Mouse (Mus musculus) left cerebral cortex, postnatal 10 days (tissue): Measurements from ENCODE around the gene Pheta1. TPM values are rescaled to one million over a fixed set of nuclear protein-coding genes. Genes with fewer than 3 reads are reported as not detected.

Experiments
- DNase-seq, 2 experiments: peaks; one replicate each; pipeline ENCODE4 v3.0.0; 2021 to 2022; ENCODE audit warnings: low spot score in 2 of 2, mixed read lengths in 1 of 2; ENCODE audit errors: extremely low spot score in 1 of 2
- intact Hi-C: fragments of 180-260 bp; cut with DNase I; formaldehyde crosslinking; loops from one replicate; pipeline ENCODE4 v1.15.1; 2025
- total RNA-seq, 2 experiments: library from RNA; stranded (reverse); gene quantifications; 2 replicates each; pipeline ENCODE4 v1.2.3; 2021

Pheta1 gene
- 10 to 100 TPM; 11.4 to 12.4 TPM for total RNA-seq

DNA sequence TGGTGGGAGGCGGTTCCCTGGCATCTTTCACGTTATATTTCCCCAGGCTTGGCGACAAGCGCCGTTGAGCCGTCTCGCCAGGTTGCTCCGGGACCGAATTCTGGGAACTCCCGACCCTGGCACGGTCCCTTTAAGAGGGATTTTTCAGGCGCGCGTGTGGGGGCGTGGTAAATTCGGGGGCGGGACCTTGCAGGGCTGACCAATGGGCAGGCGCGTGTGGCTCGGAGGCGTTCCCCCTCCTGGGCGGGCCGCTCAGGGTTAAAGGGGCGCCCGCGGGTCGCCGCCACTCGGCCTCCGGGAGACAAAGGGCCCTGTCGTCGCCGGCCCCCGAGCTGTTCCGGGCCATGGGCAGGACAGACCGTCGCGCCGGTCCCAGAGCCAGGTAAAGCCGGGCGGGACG lies at the start of gene Pheta1:
Pheta1 (plus strand) TSS at position 242 of the 400 bp plus-strand sequence.
- intact Hi-C loops = no loop called here
- DNase-seq = peak; percentile 89 to 95

DNA sequence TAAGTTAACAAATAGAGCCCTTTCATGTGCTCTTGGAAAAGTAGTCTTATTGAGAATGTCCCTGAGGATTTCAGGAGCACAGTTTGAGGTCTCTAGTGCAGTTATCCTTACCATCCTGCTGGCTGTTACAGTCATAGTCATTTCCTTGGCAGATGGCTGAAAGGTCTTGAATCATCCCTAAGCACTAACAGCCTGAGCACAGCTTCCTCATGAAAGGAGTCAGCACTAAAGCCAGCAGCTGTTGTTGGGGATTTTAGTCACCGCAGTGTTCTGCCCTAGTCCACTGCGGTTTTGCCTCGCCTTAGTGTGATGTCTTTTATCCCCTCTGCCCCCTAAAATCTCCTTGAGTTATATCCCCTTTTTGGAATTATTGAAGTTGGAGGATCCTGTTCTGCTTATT lies 41.6 kb upstream of the Pheta1 start:
- intact Hi-C loops = no loop called here
- DNase-seq = no peak

- DNase-seq = no peak
Measured at GRCm38 (mm10) chr5:121808202-121808601, 40.6 kb upstream of the Pheta1 start.

DNA sequence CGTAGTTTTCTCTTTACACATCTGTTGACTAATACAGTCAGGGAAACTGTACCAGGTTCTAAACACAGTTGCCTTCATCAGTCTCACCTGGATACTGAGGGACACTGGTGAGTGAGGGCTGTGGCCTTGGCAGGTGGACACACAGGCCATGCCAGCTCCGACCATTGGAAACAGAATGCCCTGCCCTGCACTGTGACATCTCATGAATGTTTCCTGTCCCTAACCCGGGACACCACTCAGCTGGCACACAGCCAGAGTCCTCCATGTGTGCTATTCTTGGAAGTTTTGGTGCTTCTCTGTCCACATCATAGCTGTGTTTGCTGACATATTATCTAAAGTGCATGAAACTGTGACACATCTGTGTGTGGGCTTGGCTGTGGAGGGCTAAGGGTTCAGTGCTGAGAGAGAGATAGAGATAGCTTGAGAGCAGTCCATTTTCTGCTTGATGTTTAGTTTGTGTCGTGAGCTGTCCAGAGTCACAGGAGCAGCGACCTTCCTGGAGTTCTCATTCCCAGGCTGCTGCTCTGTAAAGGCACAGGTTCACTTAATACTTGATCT lies 39.0 kb upstream of the Pheta1 start:
- DNase-seq = peak in 1 of 2 experiments; percentile 68
- intact Hi-C loops = no loop called here

More at GRCm38 (mm10) chr5:121808202-121808601, 40.6 kb upstream of the Pheta1 start:
- intact Hi-C loops = no loop called here

DNA sequence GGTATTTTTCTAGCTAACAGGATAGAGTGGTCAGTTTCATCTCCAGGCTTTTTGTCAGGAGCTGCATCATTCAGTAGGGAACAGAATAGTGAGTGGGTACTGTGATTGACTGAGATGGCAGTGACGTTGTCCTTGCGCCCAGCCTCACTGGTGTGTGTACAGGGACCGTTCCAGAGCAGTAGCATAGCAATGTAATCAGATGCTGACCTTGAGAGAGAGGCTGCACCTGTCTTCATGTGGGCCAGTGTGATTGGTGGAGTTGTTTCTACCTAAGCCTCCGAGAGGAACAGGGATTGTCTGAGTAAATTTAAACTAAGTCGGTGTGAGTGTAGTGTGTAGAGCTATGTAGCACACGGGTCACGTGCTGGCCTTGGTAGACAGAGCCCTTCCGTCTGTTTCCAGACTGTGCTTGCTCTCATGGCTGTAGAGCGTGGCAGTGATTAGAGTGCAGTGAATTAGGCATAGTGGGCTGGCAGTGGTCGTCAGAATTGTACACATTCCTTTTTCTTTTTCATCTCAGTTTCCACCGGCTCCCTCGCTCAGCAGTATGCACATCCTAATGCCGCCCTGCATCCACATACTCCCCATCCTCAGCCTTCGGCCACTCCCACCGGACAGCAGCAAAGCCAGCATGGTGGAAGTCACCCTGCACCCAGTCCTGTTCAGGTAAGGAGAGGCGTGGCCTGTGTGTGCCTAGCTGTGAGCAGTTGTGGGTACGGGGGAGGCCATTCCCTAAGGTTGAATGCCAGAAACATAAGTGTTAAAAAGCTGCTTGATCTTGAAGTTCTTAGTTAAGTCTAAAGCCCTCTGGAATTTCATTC lies 38.2 kb upstream of the Pheta1 start:
- intact Hi-C loops = no loop called here
- DNase-seq = peak in 1 of 2 experiments; percentile 31

- peak in 1 of 2 experiments; percentile 25 for DNase-seq
- intact Hi-C loops = no loop called here
Measured at GRCm38 (mm10) chr5:121811485-121811931, 37.3 kb upstream of the Pheta1 start.

DNA sequence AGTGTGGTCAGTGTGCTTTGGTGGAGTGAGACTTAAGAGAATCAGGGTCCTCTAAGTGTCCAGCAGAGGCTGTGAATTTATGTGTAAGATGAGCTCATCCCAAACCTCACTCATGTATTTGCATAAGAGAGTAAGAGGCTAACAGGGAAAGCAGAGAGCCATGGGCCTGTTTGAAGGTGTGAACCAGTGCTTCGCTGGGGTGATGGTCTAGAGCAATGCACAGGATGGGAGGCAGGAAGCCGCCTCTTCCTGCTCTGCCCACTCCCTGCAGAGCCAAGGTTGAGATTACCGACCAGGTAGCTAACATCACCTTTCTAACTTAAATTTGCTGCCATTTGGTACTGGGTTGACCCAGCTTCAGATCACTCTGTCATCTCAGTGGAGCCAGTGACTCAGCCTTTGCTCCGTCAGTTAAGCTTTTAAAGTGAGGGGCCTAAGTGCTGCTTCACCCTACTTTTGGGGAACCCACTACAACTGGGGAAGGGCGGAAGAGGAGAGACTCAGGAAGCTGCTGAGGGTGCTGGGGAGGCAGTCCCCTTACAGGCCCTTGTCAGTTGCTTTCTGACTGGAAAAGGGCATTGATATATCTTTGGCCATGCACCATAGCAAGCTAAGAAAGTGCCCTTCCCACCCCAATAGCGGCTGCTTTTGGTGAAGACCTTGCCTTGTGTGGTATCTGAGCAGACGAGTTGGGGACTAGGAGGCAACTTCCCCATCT lies 36.1 kb upstream of the Pheta1 start:
- no peak for DNase-seq
- intact Hi-C loops = no loop called here

GRCm38 (mm10) chr5:121813744-121814143 lies 35.0 kb upstream of the Pheta1 start:
- DNase-seq = no peak

GRCm38 (mm10) chr5:121815067-121815466 lies 33.7 kb upstream of the Pheta1 start:
- intact Hi-C loops = no loop called here
- peak in 1 of 2 experiments; percentile 75 for DNase-seq

More at GRCm38 (mm10) chr5:121813744-121814143, 35.0 kb upstream of the Pheta1 start:
- intact Hi-C loops = no loop called here

- DNase-seq = no peak
- intact Hi-C loops = no loop called here
Measured at GRCm38 (mm10) chr5:121815867-121816380, 32.9 kb upstream of the Pheta1 start.

- no peak for DNase-seq
- intact Hi-C loops = no loop called here
Measured at GRCm38 (mm10) chr5:121816611-121817010, 32.2 kb upstream of the Pheta1 start.

DNA sequence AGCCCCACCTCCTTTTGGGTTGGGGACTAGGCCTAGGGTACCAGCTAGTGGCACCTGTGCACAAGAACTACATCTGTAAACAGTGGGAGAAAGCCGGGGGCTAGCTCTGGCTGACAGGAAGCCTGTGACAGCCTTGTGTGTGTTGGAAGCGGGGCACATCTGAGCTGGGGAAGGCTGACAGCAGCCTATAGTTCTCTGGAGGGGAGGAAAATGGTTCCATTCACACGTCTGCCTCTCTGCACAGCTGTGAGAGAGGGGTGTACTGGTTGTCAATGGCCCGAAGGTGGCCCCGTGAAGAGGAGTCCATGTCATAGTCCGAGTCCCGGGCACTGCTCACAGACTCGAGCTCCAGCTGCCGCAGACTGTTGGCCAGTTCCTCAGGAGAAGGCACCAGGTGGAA lies 31.2 kb upstream of the Pheta1 start:
- intact Hi-C loops = no loop called here
- DNase-seq = peak in 1 of 2 experiments; percentile 26

DNA sequence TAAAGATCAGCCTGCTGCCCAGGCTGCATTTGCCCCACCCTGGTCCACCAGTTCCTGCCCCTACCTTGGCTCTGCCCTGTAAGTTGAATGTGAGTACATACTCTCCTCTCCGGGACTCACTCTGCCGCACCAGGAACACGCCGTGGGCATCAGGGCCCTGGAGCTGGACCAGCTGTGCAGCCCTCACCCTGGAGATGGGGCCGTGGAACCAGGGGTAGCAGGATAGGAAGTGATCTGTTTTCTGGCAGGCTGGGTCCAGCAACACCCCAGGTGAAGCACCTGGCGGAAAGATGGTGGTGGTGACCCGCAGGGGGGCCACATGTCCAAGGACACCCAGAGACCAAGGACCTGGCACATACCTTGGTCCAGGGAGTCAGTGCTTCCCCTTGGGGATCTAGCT lies 30.4 kb upstream of the Pheta1 start:
- intact Hi-C loops = no loop called here

DNA sequence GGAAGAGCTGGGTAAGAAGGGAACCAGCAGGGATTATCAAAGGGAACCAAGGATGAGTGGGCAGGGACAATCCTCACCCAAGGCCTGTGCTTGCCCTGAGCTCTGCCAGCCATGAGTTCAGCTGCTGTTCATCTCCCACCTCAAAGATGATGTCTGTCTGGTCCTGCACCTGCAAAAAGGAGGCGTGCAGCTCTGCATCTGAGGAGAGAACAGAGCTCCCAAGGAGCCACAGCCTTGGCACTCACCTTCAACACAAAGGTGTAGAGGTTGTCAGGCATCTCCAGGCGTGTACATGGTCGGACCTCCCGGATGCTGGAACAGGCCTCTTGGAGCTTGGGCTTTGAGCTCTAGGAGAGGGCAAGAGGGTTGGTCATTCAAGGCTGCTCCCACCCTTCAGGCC lies 29.9 kb upstream of the Pheta1 start:
- DNase-seq = no peak
- intact Hi-C loops = no loop called here

More for the DNA sequence above, 30.4 kb upstream of the Pheta1 start:
- DNase-seq = peak in 1 of 2 experiments; percentile 18

DNA sequence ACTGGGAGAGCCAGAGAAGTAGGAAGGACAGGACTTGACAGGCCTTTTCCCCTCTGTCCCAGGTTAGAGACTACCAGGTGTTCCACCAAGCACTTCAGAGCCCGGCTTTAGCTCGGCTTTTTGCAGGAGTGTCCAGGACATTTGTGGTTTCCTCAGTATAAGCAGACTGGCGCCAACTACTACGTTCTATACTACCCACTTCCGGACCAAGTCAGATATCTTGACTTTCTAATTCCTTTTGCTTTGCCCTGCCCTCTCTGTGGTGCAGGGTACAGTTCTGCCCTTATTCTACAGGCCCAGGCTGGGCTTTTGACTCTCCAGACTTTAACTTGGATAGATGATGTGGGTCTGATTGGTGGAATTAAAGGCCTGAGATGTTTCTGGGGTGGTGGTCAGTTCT lies 29.2 kb upstream of the Pheta1 start:
- no peak for DNase-seq
- intact Hi-C loops = no loop called here

DNA sequence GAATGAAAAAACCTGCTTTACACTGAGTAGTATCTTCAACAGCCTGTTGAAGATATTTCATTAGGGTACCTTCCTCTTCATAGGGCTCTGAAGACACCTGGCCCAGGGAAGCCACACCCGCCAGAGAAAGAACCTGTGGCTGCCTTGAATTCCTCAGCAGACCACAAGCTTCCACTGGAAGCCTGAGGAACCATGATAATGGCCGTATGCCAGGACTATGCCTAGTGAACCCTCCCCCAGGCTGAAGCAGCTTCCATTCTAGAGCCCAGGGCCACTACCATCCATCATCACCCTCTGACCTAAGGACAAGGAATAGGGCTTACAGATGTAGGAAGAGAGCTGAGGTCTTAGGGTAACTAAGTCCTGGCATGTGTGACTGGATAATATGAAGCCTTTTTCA lies 28.6 kb upstream of the Pheta1 start:
- DNase-seq = no peak
- intact Hi-C loops = no loop called here

GRCm38 (mm10) chr5:121820657-121821056 lies 28.1 kb upstream of the Pheta1 start:
- DNase-seq = no peak
- intact Hi-C loops = no loop called here

DNA sequence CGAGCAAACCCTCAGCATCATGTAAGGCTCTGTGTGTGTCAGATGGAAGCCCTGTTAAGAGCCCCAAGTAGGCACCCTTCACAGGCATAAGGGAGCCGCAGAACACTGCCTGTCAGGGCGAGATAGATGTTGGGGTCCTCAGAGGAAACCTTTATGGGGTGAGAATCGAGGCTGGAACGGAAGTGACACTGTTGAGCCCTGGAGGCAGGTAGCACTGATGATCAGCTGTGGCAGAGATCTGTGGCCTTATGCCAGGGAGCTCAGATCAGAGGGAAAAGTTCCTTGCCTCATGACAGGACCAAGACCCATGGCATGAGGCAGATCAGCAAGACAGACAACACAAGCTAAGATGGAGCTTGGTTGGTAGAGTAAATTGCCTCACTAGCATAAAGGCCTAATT lies 27.7 kb upstream of the Pheta1 start:
- intact Hi-C loops = no loop called here
- no peak for DNase-seq

- intact Hi-C loops = no loop called here
- DNase-seq = no peak
Measured at GRCm38 (mm10) chr5:121821552-121821951, 27.2 kb upstream of the Pheta1 start.
